Mouse (Mus musculus): ENCODE results near the gene Lpin3. TPM values are rescaled to one million over a fixed set of nuclear protein-coding genes. Genes with fewer than 3 reads are reported as not detected.
A peak's percentile ranks its signal among the peaks of the same experiment; 100 is the strongest.

The Lpin3 gene
- total and polyA plus RNA-seq, 3 experiments, result 0.05 to 0.11 TPM; not detected in 1

- peaks cover 21% of the 10 kb centered on the region for H3K4me1 ChIP-seq (ENCODE audit: insufficient read depth, low read depth, low read length)
- no peaks in the 10 kb centered on the region for H3K36me3 ChIP-seq (replicated peaks)
- ATAC-seq (ENCODE audit: extremely low read depth, insufficient number of reproducible peaks, low FRiP score, poor library complexity, severe bottlenecking) (no peak), DNase-seq (ENCODE audit: low spot score) (no peak)
- H3K4me3 ChIP-seq (ENCODE audit: low read depth, low read length), result no peak overlapping the region
- no peaks in the 10 kb centered on the region for H3K9me3 ChIP-seq (replicated peaks)
- no peaks in the 10 kb centered on the region for H3K27me3 ChIP-seq (ENCODE audit: insufficient read depth, low read length)
- TF ChIP-seq CTCF (IDR thresholded peaks at IDR 0.05; ENCODE audit: low read depth, low read length), result no peak
- no peak for TF ChIP-seq GATA2 (IDR thresholded peaks at IDR 0.05; ENCODE audit: borderline replicate concordance, low read depth, low read length)
- no peak for TF ChIP-seq TAL1 (conservative IDR thresholded peaks at IDR 0.05; ENCODE audit: low read depth, low read length)
- TF ChIP-seq GATA1 (IDR thresholded peaks at IDR 0.05; ENCODE audit: borderline replicate concordance, low read length), result no peak
These were observed 9.2 kb upstream of the Lpin3 start for GRCm38 (mm10) chr2:160871310-160871709.

- Histone ChIP-seq H3K4me1 (ENCODE audit: insufficient read depth, low read depth, low read length) (peaks cover 21% of the 10 kb centered on the region), H3K9me3 (replicated peaks) (no peaks in the 10 kb centered on the region), H3K27me3 (ENCODE audit: insufficient read depth, low read length) (peaks cover under 1% of the 10 kb centered on the region; the same call in 1 of the 2 replicates), H3K4me3 (ENCODE audit: low read depth, low read length) (peak overlapping the region; percentile 78), H3K36me3 (replicated peaks) (no peaks in the 10 kb centered on the region)
- ATAC-seq (ENCODE audit: extremely low read depth, insufficient number of reproducible peaks, low FRiP score, poor library complexity, severe bottlenecking) (peak; percentile 55), DNase-seq (ENCODE audit: low spot score) (peak; percentile 73)
- TF ChIP-seq TAL1 (conservative IDR thresholded peaks at IDR 0.05; ENCODE audit: low read depth, low read length) (no peak), POLR2AphosphoS5 (IDR thresholded peaks at IDR 0.05; ENCODE audit: insufficient replicate concordance, low read depth, low read length) (no peak), GATA1 (IDR thresholded peaks at IDR 0.05; ENCODE audit: borderline replicate concordance, low read length) (no peak), GATA2 (IDR thresholded peaks at IDR 0.05; ENCODE audit: borderline replicate concordance, low read depth, low read length) (no peak), CTCF (IDR thresholded peaks at IDR 0.05; ENCODE audit: low read depth, low read length) (no peak)
These were observed 8.1 kb upstream of the Lpin3 start for GRCm38 (mm10) chr2:160872395-160872794.

- ATAC-seq (ENCODE audit: extremely low read depth, insufficient number of reproducible peaks, low FRiP score, poor library complexity, severe bottlenecking), result peak; percentile 75
- peak; percentile 92 for DNase-seq (ENCODE audit: low spot score)
- Histone ChIP-seq H3K4me3 (ENCODE audit: low read depth, low read length) (peak within 1 kb of the TSS; percentile 78), H3K36me3 (replicated peaks) (no peaks in the 10 kb centered on the region), H3K4me1 (ENCODE audit: insufficient read depth, low read depth, low read length) (peaks cover 21% of the 10 kb centered on the region), H3K9me3 (replicated peaks) (no peaks in the 10 kb centered on the region), H3K27me3 (ENCODE audit: insufficient read depth, low read length) (peaks cover 6% of the 10 kb centered on the region; the same call in 1 of the 2 replicates)
- TF ChIP-seq GATA2 (IDR thresholded peaks at IDR 0.05; ENCODE audit: borderline replicate concordance, low read depth, low read length), result no peak
- no peak for TF ChIP-seq CTCF (IDR thresholded peaks at IDR 0.05; ENCODE audit: low read depth, low read length)
- TF ChIP-seq GATA1 (IDR thresholded peaks at IDR 0.05; ENCODE audit: borderline replicate concordance, low read length), result no peak
- no peak for TF ChIP-seq TAL1 (conservative IDR thresholded peaks at IDR 0.05; ENCODE audit: low read depth, low read length)
- no peak for TF ChIP-seq POLR2AphosphoS5 (IDR thresholded peaks at IDR 0.05; ENCODE audit: insufficient replicate concordance, low read depth, low read length)
These were observed 7.5 kb upstream of the Lpin3 start, which contains the start of gene Zhx3 for GRCm38 (mm10) chr2:160872890-160873382. TSS of gene Zhx3 (minus strand) at chr2:160872998.

- no peaks in the 10 kb centered on the region for H3K9me3 ChIP-seq (replicated peaks)
- DNase-seq (ENCODE audit: low spot score) (no peak), ATAC-seq (ENCODE audit: extremely low read depth, insufficient number of reproducible peaks, low FRiP score, poor library complexity, severe bottlenecking) (no peak)
- TF ChIP-seq POLR2AphosphoS5 (IDR thresholded peaks at IDR 0.05; ENCODE audit: insufficient replicate concordance, low read depth, low read length), result no peak
- no peak for TF ChIP-seq GATA1 (IDR thresholded peaks at IDR 0.05; ENCODE audit: borderline replicate concordance, low read length)
- TF ChIP-seq TAL1 (conservative IDR thresholded peaks at IDR 0.05; ENCODE audit: low read depth, low read length), result no peak
- no peak for TF ChIP-seq GATA2 (IDR thresholded peaks at IDR 0.05; ENCODE audit: borderline replicate concordance, low read depth, low read length)
- TF ChIP-seq CTCF (IDR thresholded peaks at IDR 0.05; ENCODE audit: low read depth, low read length), result no peak
- H3K4me3 ChIP-seq (ENCODE audit: low read depth, low read length), result no peak overlapping the region
- peaks cover 6% of the 10 kb centered on the region; the same call in 1 of the 2 replicates for H3K27me3 ChIP-seq (ENCODE audit: insufficient read depth, low read length)
- no peaks in the 10 kb centered on the region for H3K36me3 ChIP-seq (replicated peaks)
- peaks cover 21% of the 10 kb centered on the region for H3K4me1 ChIP-seq (ENCODE audit: insufficient read depth, low read depth, low read length)
These were observed 6.1 kb upstream of the Lpin3 start for GRCm38 (mm10) chr2:160874231-160874877.

- Histone ChIP-seq H3K9me3 (replicated peaks) (no peaks in the 10 kb centered on the region), H3K4me1 (ENCODE audit: insufficient read depth, low read depth, low read length) (peaks cover 20% of the 10 kb centered on the region), H3K36me3 (replicated peaks) (no peaks in the 10 kb centered on the region), H3K4me3 (ENCODE audit: low read depth, low read length) (no peak overlapping the region), H3K27me3 (ENCODE audit: insufficient read depth, low read length) (peaks cover 14% of the 10 kb centered on the region)
- ATAC-seq (ENCODE audit: extremely low read depth, insufficient number of reproducible peaks, low FRiP score, poor library complexity, severe bottlenecking), result no peak
- TF ChIP-seq GATA2 (IDR thresholded peaks at IDR 0.05; ENCODE audit: borderline replicate concordance, low read depth, low read length), result no peak
- no peak for TF ChIP-seq POLR2AphosphoS5 (IDR thresholded peaks at IDR 0.05; ENCODE audit: insufficient replicate concordance, low read depth, low read length)
- peak; percentile 37; the same call in 1 of the 2 replicates for TF ChIP-seq CTCF (IDR thresholded peaks at IDR 0.05; ENCODE audit: low read depth, low read length)
- no peak for DNase-seq (ENCODE audit: low spot score)
These were observed 4.4 kb upstream of the Lpin3 start for GRCm38 (mm10) chr2:160876115-160876514.

- Histone ChIP-seq H3K9me3 (replicated peaks) (no peaks in the 10 kb centered on the region), H3K4me3 (ENCODE audit: low read depth, low read length) (no peak overlapping the region), H3K27me3 (ENCODE audit: insufficient read depth, low read length) (peaks cover 18% of the 10 kb centered on the region), H3K4me1 (ENCODE audit: insufficient read depth, low read depth, low read length) (peaks cover 5% of the 10 kb centered on the region), H3K36me3 (replicated peaks) (no peaks in the 10 kb centered on the region)
- ATAC-seq (ENCODE audit: extremely low read depth, insufficient number of reproducible peaks, low FRiP score, poor library complexity, severe bottlenecking), result peak; percentile 18; the same call in 1 of the 2 replicates
- TF ChIP-seq CTCF (IDR thresholded peaks at IDR 0.05; ENCODE audit: low read depth, low read length) (no peak), POLR2AphosphoS5 (IDR thresholded peaks at IDR 0.05; ENCODE audit: insufficient replicate concordance, low read depth, low read length) (no peak), TAL1 (conservative IDR thresholded peaks at IDR 0.05; ENCODE audit: low read depth, low read length) (no peak), GATA1 (IDR thresholded peaks at IDR 0.05; ENCODE audit: borderline replicate concordance, low read length) (no peak), GATA2 (IDR thresholded peaks at IDR 0.05; ENCODE audit: borderline replicate concordance, low read depth, low read length) (no peak)
- no peak for DNase-seq (ENCODE audit: low spot score)
These were observed 1.1 kb downstream of the Lpin3 start for GRCm38 (mm10) chr2:160881462-160882101.
